Mouse (Mus musculus) CD4-positive, CD25-positive, alpha-beta regulatory T cell, adult 2 months (primary cell): ENCODE measurements around the gene Fam126b.
"Not testable (repeated sequence)": the region's sequence is repeated elsewhere in the genome, so short reads cannot be mapped to it uniquely, and the experiment has no call there.

Source experiments
- DNase-seq: peaks from one replicate; pipeline ENCODE4 v3.0.0-alpha.2; 2012; ENCODE audit warnings: low read depth, low spot score

Fam126b gene

DNA sequence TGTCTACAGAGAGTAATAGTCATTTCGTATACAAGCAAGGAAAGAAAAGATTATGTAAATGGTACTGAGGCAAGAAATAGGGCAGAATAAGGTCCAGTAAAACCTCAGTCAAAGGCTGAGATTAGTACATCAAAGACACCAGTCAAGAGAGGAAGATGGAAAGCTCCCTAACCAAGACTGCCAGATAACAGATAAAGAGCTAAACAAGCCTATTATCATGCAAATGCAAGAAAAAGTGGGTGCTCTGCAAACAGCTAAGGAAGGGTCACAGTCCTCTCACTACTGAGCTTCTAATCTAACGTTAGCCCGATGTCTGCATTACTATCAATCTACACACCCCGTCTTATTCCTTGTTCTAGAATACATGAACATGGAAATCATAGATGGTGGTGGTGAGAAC lies 15.7 kb downstream of the Fam126b start:
- no peak for DNase-seq

GRCm38 (mm10) chr1:58568456-58569130 lies 17.5 kb downstream of the Fam126b start:
- no peak for DNase-seq

DNA sequence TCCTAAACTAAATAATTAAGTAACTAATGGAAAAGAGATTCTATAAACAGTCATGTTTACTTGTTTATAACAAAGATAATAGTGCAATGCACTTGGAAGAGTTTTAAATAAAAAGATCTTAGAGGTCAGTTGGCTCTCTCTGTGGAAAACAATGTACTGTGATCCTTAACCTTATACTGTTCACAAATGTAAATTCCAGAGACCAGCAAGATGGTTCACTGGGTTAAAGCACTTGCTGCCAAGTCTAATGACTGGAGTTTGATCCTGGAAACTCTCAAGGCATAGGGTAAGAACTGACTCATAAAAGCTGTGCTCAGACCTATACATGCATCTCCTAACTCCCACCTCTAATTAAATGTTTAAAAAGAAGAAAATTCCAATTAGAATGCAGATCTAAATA lies 19.5 kb downstream of the Fam126b start:
- DNase-seq: no peak

DNA sequence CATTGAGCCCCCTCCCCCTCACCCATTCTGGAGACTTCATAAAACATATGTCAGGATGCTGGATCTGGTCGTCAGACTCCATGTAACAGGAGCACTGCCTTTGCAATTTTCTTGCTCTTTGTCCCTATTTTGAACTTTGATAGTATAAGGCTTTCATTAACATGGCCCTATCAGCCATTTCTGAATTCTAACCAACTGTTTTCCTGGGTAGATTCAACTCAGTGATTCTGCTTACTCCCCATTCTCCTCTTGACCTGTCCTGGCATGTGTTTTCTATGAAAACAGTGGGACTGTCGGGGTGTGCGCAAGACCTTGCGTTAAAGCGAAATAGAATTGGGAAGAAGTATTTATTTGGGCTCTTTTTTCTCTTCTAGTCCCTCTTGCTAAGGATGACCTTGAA lies 21.1 kb downstream of the Fam126b start:
- no peak for DNase-seq

DNA sequence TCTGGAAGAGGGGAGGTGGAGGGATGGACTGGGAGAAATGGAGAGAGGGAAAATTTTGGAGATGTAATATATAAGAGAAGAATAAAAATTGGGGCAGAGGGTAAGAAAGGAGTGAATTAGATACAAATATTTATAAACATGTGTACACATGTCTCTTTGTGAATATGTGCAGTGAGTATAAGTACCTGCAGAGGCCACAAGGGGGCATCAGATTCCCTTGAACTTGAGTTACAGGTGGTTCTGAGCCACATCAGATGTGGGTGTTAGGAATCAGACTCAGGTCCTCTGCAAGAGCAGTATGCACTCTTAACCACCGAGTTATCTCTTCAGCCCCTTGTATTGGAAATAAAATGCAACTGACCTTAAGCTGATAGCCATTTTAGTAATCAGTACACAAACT lies 23.7 kb downstream of the Fam126b start:
- peak; percentile 76 for DNase-seq

- not testable (repeated sequence) for DNase-seq
Observed at GRCm38 (mm10) chr1:58560370-58560769, 25.8 kb downstream of the Fam126b start.

- no peak for DNase-seq
Observed at GRCm38 (mm10) chr1:58541386-58541785, 44.7 kb downstream of the Fam126b start.

GRCm38 (mm10) chr1:58507249-58507648 lies 78.9 kb downstream of the Fam126b start:
- no peak for DNase-seq

DNA sequence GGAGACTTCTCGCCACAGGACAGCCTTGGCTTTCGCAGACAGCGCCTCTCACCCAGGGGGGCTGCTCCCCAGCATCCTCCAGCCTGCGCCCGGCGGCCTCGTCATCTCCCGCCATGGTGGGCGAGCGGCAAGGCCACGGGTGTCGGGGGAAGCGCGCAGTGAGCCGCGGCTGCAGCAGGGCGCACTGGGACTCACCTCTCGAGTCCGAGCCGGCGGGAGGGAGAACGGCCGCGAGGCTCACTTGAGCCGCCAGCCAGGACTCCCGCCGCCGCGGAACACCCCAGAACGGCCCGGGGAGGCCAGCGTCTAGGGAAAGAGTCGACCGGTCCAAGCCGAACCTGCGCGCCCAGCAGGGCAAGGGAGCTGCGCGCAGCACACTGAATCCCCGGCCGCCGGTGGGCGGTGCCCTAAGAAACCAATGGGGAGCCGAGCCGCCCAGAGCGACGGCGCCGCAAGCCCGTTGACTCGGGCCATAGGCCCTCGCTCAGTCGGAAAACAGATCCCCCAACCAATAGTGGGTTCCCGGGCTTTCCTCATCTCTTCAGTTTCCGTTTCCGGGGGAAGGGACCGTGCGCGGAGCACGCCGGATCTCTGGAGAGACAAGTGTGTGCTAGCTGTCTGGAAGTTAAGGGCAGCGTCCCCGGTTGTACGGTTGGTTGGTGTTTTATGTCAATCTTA lies 81.4 kb downstream of the Fam126b start, which contains the start of gene Orc2:
Orc2 (minus strand) TSS at position 533 of the 678 bp plus-strand sequence.
- DNase-seq: peak; percentile 94

- no peak for DNase-seq
Observed at GRCm38 (mm10) chr1:58503793-58504370, 82.2 kb downstream of the Fam126b start.

DNA sequence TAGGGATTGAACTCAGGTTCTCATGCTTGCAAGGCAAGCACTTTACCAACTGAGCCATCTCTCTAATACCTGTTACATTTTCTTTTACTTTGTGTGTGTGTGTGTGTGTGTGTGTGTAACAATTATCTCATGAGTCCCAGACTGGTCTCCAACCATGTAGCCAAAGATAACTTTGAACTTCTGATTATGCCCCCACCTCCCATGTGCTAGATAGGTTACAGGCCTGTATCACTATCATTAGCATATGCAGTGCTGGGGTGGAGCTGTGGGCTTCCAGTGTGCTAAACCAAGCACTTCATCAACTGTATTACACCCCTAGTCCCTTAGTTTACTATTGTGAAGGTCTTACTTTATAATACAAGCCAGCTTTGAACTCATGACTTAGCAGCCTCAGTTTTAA lies 83.0 kb downstream of the Fam126b start:
- no peak for DNase-seq

DNA sequence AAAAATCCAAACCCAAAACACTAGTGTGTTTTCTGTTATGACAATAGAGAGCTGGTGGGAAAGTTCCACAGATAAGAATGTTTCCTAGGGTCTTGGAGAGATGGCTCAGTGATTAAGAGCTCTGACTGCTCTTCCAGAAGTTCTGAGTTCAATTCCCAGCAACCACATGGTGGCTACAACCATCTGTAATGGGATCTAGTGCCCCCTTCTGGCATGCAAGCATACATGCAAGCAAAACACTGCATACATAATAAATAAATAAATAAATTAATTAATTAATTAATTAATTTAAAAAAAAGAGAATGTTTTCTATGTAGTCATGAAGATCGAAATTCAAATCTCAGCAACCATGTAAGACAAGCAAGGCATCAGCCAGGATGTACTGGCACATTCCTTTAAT lies 87.4 kb downstream of the Fam126b start:
- peak; percentile 35 for DNase-seq

DNA sequence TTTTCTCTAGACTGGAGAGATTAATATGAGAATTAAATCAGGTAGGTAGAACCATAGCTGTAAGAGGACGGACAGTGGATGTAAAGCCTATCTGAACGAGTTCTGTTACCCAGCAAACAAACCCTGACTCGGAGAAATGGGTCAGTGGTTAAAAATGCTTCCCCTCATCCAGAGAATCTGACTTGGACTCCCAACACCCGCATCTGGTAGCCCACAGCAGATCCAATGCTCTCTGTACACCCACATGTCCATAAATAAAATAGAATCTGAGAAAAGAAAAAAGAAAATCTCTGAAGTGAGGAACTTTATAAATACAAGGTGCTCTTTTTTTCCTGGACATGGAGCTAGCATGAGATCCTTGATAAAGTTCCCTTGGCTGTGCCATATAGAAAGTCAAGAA lies 88.4 kb downstream of the Fam126b start:
- DNase-seq: no peak

GRCm38 (mm10) chr1:58495603-58496002 lies 90.5 kb downstream of the Fam126b start:
- DNase-seq: no peak

- no peak for DNase-seq
Observed at GRCm38 (mm10) chr1:58482647-58483046, 103.5 kb downstream of the Fam126b start.

- no peak for DNase-seq
Observed at GRCm38 (mm10) chr1:58475662-58476061, 110.5 kb downstream of the Fam126b start.
